Mouse (Mus musculus) frontal cortex, adult 2 months (tissue): Measurements from ENCODE around the gene Wipf3. TPM values are rescaled to one million over a fixed set of nuclear protein-coding genes. Genes with fewer than 3 reads are reported as not detected.

Experiments used
- DNase-seq, 2 experiments: peaks; one replicate each; pipeline ENCODE4 v3.0.0; 2022; ENCODE audit warnings: low spot score in 1 of 2; ENCODE audit errors: extremely low spot score in 1 of 2
- polyA plus RNA-seq: library from polyadenylated mRNA; depleted of rRNA; stranded (reverse); fragments of >200 nt; gene quantifications from 2 replicates; pipeline ENCODE4 v1.2.3, GENCODE M21; 2012; rRNA removed

Gene Wipf3
- 81.9 and 82.1 TPM in 2 replicates for polyA plus RNA-seq

GRCm38 (mm10) chr6:54429447-54430194 is at the start of gene Wipf3:
Gene Wipf3, plus strand, starts transcription at chr6:54429603.
- DNase-seq = peak in 1 of 2 experiments; percentile 57

DNA sequence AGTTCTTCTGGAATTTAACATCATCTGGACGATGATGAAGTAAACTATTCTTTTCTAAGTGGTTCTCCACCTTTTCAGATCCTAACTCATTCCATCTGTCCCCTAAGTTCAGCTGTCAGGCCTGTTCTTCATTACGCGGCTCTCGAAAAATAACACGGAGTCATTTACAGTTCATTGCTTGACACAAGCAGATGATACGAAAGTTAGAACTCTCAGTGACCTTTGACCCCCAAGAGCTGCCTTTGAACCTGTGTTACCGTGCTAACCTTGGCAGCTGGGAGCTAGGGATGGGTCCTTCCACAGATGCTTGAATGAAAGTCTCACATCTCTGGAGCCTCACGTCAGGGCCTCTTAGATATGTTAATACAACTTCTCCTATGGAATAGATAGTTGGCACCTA is 46.8 kb upstream of the Wipf3 start:
- DNase-seq = no peak

DNA sequence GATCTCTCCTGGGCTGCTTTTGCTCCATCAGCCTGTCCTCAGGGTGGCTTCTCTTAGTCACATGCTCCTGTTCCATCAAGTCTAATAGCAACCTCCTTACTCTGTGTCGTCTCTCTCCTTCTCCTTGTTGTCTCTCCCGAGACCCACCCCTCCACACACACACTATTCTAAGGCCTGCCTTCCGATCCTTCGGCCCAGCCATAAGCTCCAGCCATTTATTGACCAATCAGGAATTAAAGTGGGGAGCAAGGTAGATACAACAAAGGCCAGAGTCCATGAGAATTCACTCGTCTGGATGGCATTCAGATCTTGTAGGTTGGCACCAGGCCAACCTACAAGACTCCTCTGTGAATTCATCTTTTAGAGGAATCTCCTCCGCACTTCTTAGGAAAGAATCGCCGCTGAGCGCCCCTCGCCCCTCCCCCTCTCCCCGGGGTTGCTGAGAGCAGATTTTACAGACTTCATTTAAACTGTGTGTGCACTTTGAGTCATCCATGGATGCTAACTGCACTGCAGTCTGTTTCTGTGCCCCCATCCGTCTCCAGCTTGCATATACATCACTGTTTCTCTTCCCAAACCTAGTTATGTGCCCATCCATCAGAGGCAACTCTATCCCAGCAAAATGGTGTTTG is 45.4 kb upstream of the Wipf3 start:
- peak in 1 of 2 experiments; percentile 41 for DNase-seq

GRCm38 (mm10) chr6:54384777-54385176 is 44.6 kb upstream of the Wipf3 start:
- no peak for DNase-seq

DNA sequence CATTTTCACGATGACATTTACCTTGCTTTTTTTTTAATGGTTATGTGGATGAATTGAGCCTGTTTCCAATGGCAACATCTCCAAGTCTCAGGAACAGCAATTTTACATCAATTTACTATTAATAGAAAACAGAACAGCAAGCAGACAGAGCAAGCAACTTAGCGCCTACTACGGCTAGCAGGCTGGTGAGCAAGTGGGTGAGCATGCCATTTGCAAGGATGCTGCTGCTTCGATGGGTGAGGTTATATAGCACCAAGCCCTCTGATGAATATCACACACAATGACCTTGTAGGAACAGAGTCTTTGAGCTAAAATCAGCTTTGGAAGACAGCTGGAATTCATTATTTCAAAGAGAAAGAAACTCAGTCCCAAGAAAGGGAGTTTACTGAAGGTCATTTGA is 43.0 kb upstream of the Wipf3 start:
- DNase-seq = peak in 1 of 2 experiments; percentile 46

DNA sequence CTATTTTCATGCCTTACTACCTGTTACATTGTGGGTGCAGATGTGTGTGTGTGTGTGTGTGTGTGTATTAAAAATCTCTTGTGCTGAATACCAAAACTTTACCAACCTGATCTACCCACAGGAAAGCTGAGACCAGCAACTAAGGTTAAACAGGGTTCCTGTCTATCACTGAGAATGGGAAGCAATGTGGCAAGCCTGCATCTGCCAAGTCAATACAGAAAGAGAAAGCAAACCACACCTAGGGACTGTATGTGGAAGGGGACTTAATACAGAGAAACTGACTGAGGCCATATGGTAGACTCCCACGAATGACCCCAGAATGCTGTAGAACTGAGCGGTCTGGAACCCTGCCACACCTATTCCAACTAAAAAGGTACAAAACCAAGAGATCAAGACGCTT is 42.4 kb upstream of the Wipf3 start:
- DNase-seq = no peak

DNA sequence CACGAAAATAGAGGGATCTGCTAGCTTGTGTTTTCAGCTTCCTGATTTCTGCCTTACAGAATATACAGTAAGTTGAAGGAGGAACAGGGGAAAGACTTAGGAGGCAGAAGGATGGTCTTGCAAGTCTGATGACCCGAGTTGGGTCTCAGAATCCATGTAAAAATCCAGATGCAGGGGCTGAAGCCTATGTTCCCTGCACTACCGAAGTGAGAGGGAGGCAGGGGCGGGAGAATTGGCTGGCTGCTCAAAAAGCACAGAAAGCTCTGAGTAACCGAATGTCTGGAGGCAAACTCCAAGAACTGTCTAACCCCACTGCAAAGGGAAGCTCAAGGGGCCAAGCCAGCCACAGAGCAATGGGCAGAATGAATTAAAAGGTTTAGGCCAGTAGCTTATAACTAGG is 41.7 kb upstream of the Wipf3 start:
- DNase-seq = peak in 1 of 2 experiments; percentile 68

- no peak for DNase-seq
Observed at GRCm38 (mm10) chr6:54388690-54389275, 40.6 kb upstream of the Wipf3 start.

DNA sequence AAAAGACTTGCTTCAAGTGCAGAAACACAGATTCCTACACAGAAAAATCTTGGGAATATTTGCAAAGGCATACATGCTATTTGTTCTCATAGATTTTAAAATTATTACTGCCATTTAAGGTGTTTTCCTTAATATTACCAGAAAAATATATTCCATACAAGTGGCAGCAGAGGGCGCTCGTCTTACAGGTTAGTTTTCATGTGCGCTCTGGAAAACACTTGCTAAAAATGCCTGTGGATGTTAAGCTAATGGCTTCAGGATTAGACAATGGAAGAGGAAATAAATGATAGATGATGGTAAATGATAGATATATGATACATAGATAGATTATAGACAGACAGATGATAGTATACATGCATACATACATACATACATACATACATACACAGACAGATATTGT is 37.6 kb upstream of the Wipf3 start:
- DNase-seq = peak in 1 of 2 experiments; percentile 73

- no peak for DNase-seq
Observed at GRCm38 (mm10) chr6:54393886-54394285, 35.5 kb upstream of the Wipf3 start.

GRCm38 (mm10) chr6:54399194-54399923 is 30.0 kb upstream of the Wipf3 start:
- no peak for DNase-seq

DNA sequence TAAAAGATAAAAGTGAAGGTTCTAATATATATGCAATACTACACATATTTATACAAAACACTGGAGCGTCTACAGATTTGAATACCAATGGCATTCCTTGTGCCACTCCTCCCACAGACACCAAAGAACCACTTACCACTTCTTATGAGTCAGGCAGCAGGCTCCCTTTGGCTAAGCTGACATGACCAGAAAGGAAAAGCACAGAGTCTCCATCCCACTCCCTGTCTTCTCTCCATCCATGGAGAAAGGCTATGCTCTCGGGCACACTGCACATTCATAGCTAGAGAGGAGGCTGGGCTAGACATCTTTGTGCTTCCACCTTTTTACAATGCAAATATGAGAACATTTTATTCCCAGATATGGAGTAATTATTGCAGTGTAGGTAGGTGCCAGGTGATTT is 27.9 kb upstream of the Wipf3 start:
- no peak for DNase-seq

- DNase-seq = no peak
Observed at GRCm38 (mm10) chr6:54404916-54405315, 24.5 kb upstream of the Wipf3 start.

- DNase-seq = no peak
Observed at GRCm38 (mm10) chr6:54406116-54406515, 23.3 kb upstream of the Wipf3 start.

DNA sequence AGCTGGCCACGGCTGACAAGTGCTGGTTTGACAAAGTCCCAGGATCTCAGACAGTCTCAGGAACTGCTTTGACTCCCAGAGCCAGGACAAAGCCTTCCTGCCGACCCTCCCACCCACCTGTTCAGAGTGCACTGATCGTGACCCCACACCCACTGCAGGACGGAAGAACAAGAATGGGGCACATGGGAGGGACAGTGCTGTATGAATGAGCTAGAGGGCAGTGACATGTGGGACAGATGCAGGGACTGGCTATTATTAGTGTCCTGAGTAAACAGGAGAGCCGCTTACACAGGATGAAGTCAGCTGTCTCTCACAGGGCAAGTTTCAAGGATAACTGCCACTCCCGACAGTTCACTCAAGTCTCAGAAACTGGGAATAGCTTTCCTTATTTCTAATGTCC is 20.1 kb upstream of the Wipf3 start:
- no peak for DNase-seq

- no peak for DNase-seq
Observed at GRCm38 (mm10) chr6:54410451-54410850, 19.0 kb upstream of the Wipf3 start.

GRCm38 (mm10) chr6:54411591-54411990 is 17.8 kb upstream of the Wipf3 start:
- no peak for DNase-seq

DNA sequence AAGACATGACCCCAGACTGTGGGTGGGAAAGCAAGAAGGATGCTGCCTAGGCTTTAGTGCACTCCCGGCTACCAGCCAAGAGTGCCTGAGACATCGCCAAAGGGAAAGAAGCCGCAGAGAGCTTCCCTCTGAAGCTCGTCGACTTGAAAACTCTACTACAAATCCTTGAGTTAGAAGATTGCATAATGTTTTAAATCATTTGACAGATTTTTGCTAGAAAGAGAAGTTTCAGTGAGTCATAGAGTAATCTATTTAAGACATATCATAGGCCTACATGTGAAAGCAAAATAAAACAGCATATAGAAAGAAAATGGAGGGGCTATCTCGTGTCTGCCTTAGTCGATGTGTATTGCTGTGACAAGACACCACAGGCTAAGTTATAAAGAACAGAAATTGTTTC is 16.5 kb upstream of the Wipf3 start:
- no peak for DNase-seq

DNA sequence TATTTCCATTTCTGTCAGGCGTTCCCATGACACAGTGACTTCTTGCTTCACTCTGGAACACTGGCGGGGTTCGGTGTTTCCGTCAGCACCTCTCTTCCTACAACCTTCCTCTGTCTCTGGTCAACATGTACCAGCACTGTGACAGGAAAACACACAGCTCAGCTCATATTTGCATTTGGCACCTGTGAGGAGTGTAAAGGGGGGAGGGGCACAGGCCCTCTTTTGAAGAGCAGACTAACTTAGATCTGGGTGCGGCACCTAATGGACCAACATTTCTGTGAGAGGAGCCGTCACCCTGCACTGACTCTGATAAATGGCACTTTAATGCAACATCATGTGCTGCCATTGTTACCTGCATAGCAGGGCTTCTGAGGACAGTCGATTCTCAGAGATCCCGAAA is 4.2 kb upstream of the Wipf3 start:
- DNase-seq = no peak

- no peak for DNase-seq
Observed at GRCm38 (mm10) chr6:54428850-54429446, 455 bp upstream of the Wipf3 start.

DNA sequence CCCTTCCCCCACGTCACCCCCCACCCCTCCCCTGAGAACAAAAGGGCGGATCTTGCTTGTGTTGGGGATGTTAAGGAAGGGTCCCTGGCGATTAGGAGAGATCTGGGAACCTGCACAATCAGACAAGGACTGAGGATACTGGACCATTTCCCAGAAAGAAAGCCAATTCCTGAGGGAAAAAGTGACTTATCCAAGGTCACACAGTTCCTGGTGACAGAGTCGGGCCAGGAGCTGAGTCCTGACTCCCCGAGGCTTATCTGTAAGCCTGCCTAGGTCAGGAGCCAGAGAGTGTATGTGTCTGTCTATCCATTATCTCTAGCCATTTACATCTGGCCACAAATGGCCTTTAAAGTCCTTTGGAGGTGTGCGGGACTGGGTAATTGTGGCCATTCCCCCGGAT is 818 bp downstream of the Wipf3 start:
- DNase-seq = no peak
